Comparison of ENCODE assay signal across 8 mouse cellular contexts in the genomic region with DNA sequence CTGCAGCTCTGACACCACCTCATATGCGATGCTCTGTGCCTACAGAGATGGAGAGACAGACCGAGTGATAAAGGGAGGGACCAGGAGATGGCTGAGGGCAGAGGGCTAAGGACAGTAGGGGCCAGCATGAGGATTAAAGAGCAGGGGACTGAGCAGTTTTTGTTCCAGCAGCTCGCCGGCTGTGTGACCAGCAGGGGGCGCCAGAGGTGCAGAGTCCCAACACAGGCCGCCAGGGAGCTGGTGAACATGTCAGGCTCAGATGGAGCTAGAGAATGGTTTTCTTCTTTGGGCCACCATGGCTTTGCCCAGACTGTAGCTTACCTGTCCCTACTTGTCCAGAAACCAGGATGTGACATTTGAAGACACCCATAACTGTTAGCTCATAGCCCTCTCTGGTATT. TPM values are rescaled to one million over a fixed set of nuclear protein-coding genes. Genes with fewer than 3 reads are reported as not detected.
DNase-seq lines count a peak whose midpoint lies in the region; ATAC-seq and TF ChIP-seq lines count a peak whose summit lies in the region.

No protein-coding gene starts in this region.

- no peaks in the 10 kb centered on the region for H3K9me3 ChIP-seq in G1E (replicated peaks)
- no peaks in the 10 kb centered on the region for H3K9me3 ChIP-seq in midbrain, embryonic 10.5 days (replicated peaks)

- H3K4me1 ChIP-seq in G1E (ENCODE audit: insufficient read depth, low read depth, low read length), result peaks cover 60% of the 10 kb centered on the region
- no peaks in the 10 kb centered on the region for H3K4me1 ChIP-seq in embryonic fibroblast, embryonic 13.5 days (ENCODE audit: control insufficient read depth, insufficient read depth, low read length)
- peaks cover 33% of the 10 kb centered on the region for H3K4me1 ChIP-seq in midbrain, embryonic 10.5 days

- under 1% methylated on average over 6 of the region's 6 CpGs for WGBS in midbrain, embryonic 10.5 days

- no peaks in the 10 kb centered on the region for H3K36me3 ChIP-seq in G1E (replicated peaks)
- peaks cover 4% of the 10 kb centered on the region for H3K36me3 ChIP-seq in midbrain, embryonic 10.5 days

- peak overlapping the region; percentile 31; the same call in 1 of the 2 replicates for H3K4me3 ChIP-seq in G1E (ENCODE audit: low read depth, low read length)
- H3K4me3 ChIP-seq in embryonic fibroblast, embryonic 13.5 days (ENCODE audit: insufficient read depth, low read length), result no peak overlapping the region
- H3K4me3 ChIP-seq in midbrain, embryonic 10.5 days, result no peak overlapping the region

- no peak for TF ChIP-seq POLR2A in embryonic fibroblast, embryonic 13.5 days (IDR thresholded peaks at IDR 0.05; ENCODE audit: low read depth, low read length)

- H3K27me3 ChIP-seq in G1E (ENCODE audit: insufficient read depth, low read length), result peaks cover 38% of the 10 kb centered on the region
- peaks cover 30% of the 10 kb centered on the region for H3K27me3 ChIP-seq in midbrain, embryonic 10.5 days (ENCODE audit: low read depth, poor library complexity, severe bottlenecking)

- intact Hi-C loops in heart, postnatal 36 days (cut with DNase I), result loop anchor here (1.0 to 5.0 kb wide), 3 partner anchors 25 to 126 kb away; partner anchors contain the start of gene Gm3336
- intact Hi-C loops in left cerebral cortex, postnatal 14 days (cut with DNase I), result loop anchor here (1.0 to 5.0 kb wide), 2 partner anchors 25 to 77 kb away; no protein-coding TSS in a partner anchor

- H3K27ac ChIP-seq in embryonic fibroblast, embryonic 13.5 days (ENCODE audit: insufficient read depth, low read length), result no peak overlapping the region
- peak overlapping the region; percentile 3 for H3K27ac ChIP-seq in midbrain, embryonic 10.5 days (replicated peaks)

- TF ChIP-seq CTCF in G1E (IDR thresholded peaks at IDR 0.05; ENCODE audit: low read depth, low read length), result peak; percentile 87
- TF ChIP-seq CTCF in embryonic fibroblast, embryonic 13.5 days (IDR thresholded peaks at IDR 0.05; ENCODE audit: borderline replicate concordance, insufficient read depth, low read length), result peak; percentile 81

- peak; percentile 82 for DNase-seq in G1E (ENCODE audit: low spot score)
- peak; percentile 94 to 95 for DNase-seq in adrenal gland, postnatal 36 days
- DNase-seq in heart, postnatal 36 days, result peak; percentile 89 to 93
- peak; percentile 89 to 90 for DNase-seq in left cerebral cortex, postnatal 14 days (ENCODE audit: low spot score in 2 of 2)
- DNase-seq in midbrain, embryonic 10.5 days (ENCODE audit: low spot score), result peak; percentile 93
- peak; percentile 77 for DNase-seq in right cerebral cortex, postnatal 25 days
- DNase-seq in urinary bladder, postnatal 36 days (ENCODE audit: low spot score in 2 of 2), result peak; percentile 81 to 87

- ATAC-seq in G1E (ENCODE audit: extremely low read depth, insufficient number of reproducible peaks, low FRiP score, poor library complexity, severe bottlenecking), result no peak

RNA-seq across cellular contexts. Expression of gene Arrdc2, which starts 5.0 kb away (rescaled TPM):
- total RNA-seq in G1E (2014; fragmentation: Nextera tagmentation), result 7.4 and 19.6 TPM in 2 replicates
- 12.3 and 15.0 TPM in 2 replicates for total RNA-seq in G1E (2017)
- 78.9 and 92.7 TPM in 2 replicates for polyA plus RNA-seq in G1E (2012)
- total RNA-seq in adrenal gland, postnatal 36 days (2021), result 10 to 100 TPM in 1 of 2 experiments, 1 to 10 TPM in 1; 6.9 to 10.5 TPM
- 4.4 and 4.5 TPM in 2 replicates for polyA plus RNA-seq in embryonic fibroblast, embryonic 13.5 days (2011; ENCODE audit: insufficient read length, low read depth, missing spikeins)
- total RNA-seq in heart, postnatal 36 days (2021), result 10 to 100 TPM; 11.3 to 11.4 TPM
- total RNA-seq in left cerebral cortex, postnatal 14 days (2021), result 10 to 100 TPM; 10.2 to 17.2 TPM
- polyA plus RNA-seq in midbrain, embryonic 10.5 days (2016; fragmentation: Nextera tagmentation; extraction: Ambion mirVana), result 5.2 and 7.3 TPM in 2 replicates

RNA-seq across cellular contexts. Expression of gene Kcnn1, which starts 18.5 kb away (rescaled TPM):
- total RNA-seq in G1E (2014; fragmentation: Nextera tagmentation) (not detected in 2 replicates), G1E (2017) (0.12 and 0.22 TPM in 2 replicates)
- polyA plus RNA-seq in G1E (2012), result 0.02 and 0.03 TPM in 2 replicates
- 1 to 10 TPM; 2.3 to 4.0 TPM for total RNA-seq in adrenal gland, postnatal 36 days (2021)
- polyA plus RNA-seq in embryonic fibroblast, embryonic 13.5 days (2011; ENCODE audit: insufficient read length, low read depth, missing spikeins), result 1.7 and 2.7 TPM in 2 replicates
- total RNA-seq in heart, postnatal 36 days (2021), result 10 to 100 TPM; 10.4 to 13.6 TPM
- 10 to 100 TPM; 17.2 to 19.2 TPM for total RNA-seq in left cerebral cortex, postnatal 14 days (2021)
- 9.1 and 13.4 TPM in 2 replicates for polyA plus RNA-seq in midbrain, embryonic 10.5 days (2016; fragmentation: Nextera tagmentation; extraction: Ambion mirVana)

RNA-seq across cellular contexts. Expression of gene Ccdc124, which starts 29.2 kb away (rescaled TPM):
- 17.0 and 18.9 TPM in 2 replicates for total RNA-seq in G1E (2014; fragmentation: Nextera tagmentation)
- total RNA-seq in G1E (2017), result 16.1 and 16.7 TPM in 2 replicates
- 171 and 172 TPM in 2 replicates for polyA plus RNA-seq in G1E (2012)
- total RNA-seq in adrenal gland, postnatal 36 days (2021), result 10 to 100 TPM; 54.7 to 57.2 TPM
- polyA plus RNA-seq in embryonic fibroblast, embryonic 13.5 days (2011; ENCODE audit: insufficient read length, low read depth, missing spikeins), result 31.1 and 32.3 TPM in 2 replicates
- total RNA-seq in heart, postnatal 36 days (2021), result 10 to 100 TPM; 45.2 to 49.4 TPM
- total RNA-seq in left cerebral cortex, postnatal 14 days (2021), result 10 to 100 TPM; 85.4 to 87.5 TPM
- polyA plus RNA-seq in midbrain, embryonic 10.5 days (2016; fragmentation: Nextera tagmentation; extraction: Ambion mirVana), result 180 and 183 TPM in 2 replicates

RNA-seq across cellular contexts. Expression of gene Il12rb1, which starts 36.3 kb away (rescaled TPM):
- 1.9 and 2.7 TPM in 2 replicates for total RNA-seq in G1E (2014; fragmentation: Nextera tagmentation)
- 2.3 and 3.1 TPM in 2 replicates for total RNA-seq in G1E (2017)
- polyA plus RNA-seq in G1E (2012), result 4.6 and 5.6 TPM in 2 replicates
- total RNA-seq in adrenal gland, postnatal 36 days (2021), result not detected
- 1.1 TPM in 1 of 2 replicates, not detected in the other for polyA plus RNA-seq in embryonic fibroblast, embryonic 13.5 days (2011; ENCODE audit: insufficient read length, low read depth, missing spikeins)
- not detected for total RNA-seq in heart, postnatal 36 days (2021)
- 1 to 10 TPM; 1.2 TPM for total RNA-seq in left cerebral cortex, postnatal 14 days (2021)
- 0.05 and 0.11 TPM in 2 replicates for polyA plus RNA-seq in midbrain, embryonic 10.5 days (2016; fragmentation: Nextera tagmentation; extraction: Ambion mirVana)

RNA-seq across cellular contexts. Expression of gene Mast3, which starts 39.7 kb away (rescaled TPM):
- total RNA-seq in G1E (2014; fragmentation: Nextera tagmentation) (79.8 and 104 TPM in 2 replicates), G1E (2017) (15.7 and 18.9 TPM in 2 replicates)
- 323 and 357 TPM in 2 replicates for polyA plus RNA-seq in G1E (2012)
- total RNA-seq in adrenal gland, postnatal 36 days (2021), result 10 to 100 TPM; 16.8 to 19.0 TPM
- polyA plus RNA-seq in embryonic fibroblast, embryonic 13.5 days (2011; ENCODE audit: insufficient read length, low read depth, missing spikeins), result 12.6 and 13.1 TPM in 2 replicates
- total RNA-seq in heart, postnatal 36 days (2021), result 1 to 10 TPM; 6.4 to 8.9 TPM
- 100 to 1,000 TPM; 176 to 185 TPM for total RNA-seq in left cerebral cortex, postnatal 14 days (2021)
- 9.8 and 12.1 TPM in 2 replicates for polyA plus RNA-seq in midbrain, embryonic 10.5 days (2016; fragmentation: Nextera tagmentation; extraction: Ambion mirVana)
